Mouse (Mus musculus): Measurements from ENCODE around the gene Abhd5.

Abhd5 gene

DNA sequence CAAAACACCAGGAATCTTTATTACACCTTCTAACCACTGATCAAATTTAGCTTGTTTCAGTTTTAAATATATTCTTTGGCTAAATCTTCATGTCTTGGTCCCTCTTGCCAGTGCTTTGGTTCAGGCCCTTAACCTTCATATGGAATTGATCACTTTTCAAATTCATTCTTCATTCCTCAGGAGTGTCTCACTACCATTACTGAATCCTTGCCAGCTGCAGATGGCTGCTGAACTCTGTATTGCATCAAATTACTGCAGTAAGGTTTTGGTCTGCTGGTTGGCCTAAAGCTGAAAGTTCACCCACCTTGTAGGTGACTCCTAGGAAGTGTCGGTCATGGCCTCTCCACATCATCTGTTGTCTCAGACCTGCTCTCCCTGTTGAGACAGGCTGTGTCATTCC, 12.8 kb downstream of the Abhd5 start:
- no peak for DNase-seq (ENCODE audit: low read depth, low spot score)
- H3K27me3 ChIP-seq (ENCODE audit: control insufficient read depth, insufficient read depth, low read length, poor library complexity, severe bottlenecking): no peaks in the 10 kb centered on the region
- H3K36me3 ChIP-seq (ENCODE audit: control insufficient read depth, insufficient read depth, low read length, poor library complexity, severe bottlenecking): no peaks in the 10 kb centered on the region

DNA sequence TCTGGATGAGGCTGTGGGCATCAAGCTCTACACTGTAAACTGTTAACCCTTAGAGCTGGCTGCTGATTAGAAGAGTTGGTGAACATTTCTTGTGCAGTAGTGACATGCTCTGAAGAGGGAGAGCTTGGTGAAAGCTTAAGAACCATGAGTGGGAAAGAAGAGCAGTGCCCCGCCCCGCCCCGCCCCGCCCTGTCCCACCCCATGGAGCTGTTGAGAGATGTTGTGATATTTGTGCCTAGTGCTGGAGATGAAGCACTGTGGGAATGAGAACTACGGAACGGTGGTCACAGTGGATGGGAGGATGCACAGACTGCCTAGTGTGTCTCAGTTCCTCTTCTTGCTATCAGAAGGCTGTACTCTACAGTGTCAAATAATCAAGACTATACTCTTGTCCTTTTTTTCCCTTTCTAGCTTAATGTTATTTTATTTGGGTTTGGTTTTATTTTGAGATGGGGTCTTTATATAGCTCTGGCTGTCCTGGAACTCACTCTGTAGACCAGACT, 18.9 kb downstream of the Abhd5 start:
- DNase-seq (ENCODE audit: low read depth, low spot score): no peak
- Histone ChIP-seq H3K27me3 (ENCODE audit: control insufficient read depth, insufficient read depth, low read length, poor library complexity, severe bottlenecking) (no peaks in the 10 kb centered on the region), H3K36me3 (ENCODE audit: control insufficient read depth, insufficient read depth, low read length, poor library complexity, severe bottlenecking) (no peaks in the 10 kb centered on the region)

DNA sequence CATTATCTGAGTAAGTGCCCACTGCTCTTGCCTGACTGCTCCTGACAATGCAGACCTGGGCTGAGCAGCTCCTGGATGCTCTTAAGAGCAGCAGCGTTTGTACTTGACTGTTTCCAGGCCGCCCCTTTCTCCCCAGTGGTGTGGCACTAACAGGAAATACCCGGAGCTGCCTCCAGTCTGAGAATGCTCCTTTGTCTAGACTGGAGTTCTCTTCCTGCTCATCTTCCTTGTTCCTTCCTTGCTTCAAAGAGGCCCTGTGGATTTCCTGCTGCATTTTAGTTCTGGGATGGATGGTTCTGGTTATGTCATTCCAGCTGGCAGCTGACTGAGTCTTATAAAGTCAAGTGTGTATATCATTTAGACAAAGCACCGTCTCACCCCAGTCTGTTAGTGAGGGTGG, 21.1 kb downstream of the Abhd5 start:
- Histone ChIP-seq H3K36me3 (ENCODE audit: control insufficient read depth, insufficient read depth, low read length, poor library complexity, severe bottlenecking) (no peaks in the 10 kb centered on the region), H3K27me3 (ENCODE audit: control insufficient read depth, insufficient read depth, low read length, poor library complexity, severe bottlenecking) (no peaks in the 10 kb centered on the region)
- no peak for DNase-seq (ENCODE audit: low read depth, low spot score)

DNA sequence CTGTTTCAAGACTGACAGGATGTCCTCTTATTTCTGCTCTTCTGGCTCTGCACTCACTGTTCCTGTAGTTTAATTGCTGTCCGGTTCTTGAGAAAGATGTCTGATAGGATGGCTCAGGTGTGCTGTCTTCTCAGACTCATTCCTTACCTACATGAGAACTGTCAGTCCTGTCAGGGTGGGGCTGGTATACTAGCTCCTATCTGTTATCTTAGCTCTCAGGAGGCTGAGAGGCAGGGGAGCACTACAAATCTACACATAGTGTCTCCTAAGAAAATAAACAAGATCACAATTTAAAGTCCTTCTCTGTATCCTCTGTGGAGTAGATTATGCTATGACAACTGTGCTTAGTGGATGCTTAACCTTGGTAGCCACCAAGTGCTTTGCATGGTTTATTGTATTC, 21.6 kb downstream of the Abhd5 start:
- DNase-seq (ENCODE audit: low read depth, low spot score): no peak
- Histone ChIP-seq H3K27me3 (ENCODE audit: control insufficient read depth, insufficient read depth, low read length, poor library complexity, severe bottlenecking) (no peaks in the 10 kb centered on the region), H3K36me3 (ENCODE audit: control insufficient read depth, insufficient read depth, low read length, poor library complexity, severe bottlenecking) (no peaks in the 10 kb centered on the region)

DNA sequence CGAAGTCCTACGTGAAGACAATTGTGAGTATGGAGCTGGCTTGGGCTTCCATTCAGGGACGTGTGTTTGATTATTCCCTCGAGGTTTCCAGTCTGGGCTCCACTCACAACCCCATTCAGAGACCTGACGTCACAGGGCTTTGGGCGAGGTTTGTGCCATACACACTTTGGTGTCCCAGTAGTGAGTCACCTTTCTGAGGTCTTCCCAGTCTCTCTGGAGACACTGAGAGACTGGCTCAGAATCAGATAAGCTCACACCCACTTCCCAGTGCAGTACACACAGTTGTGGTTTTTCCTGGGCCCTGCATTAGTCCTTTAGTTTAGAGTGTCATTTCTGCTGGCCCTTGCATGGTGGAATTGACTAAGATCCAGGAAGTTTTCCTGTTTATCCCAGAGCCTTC, 27.6 kb downstream of the Abhd5 start:
- no peak for DNase-seq (ENCODE audit: low read depth, low spot score)
- no peaks in the 10 kb centered on the region for H3K36me3 ChIP-seq (ENCODE audit: control insufficient read depth, insufficient read depth, low read length, poor library complexity, severe bottlenecking)
- no peaks in the 10 kb centered on the region for H3K27me3 ChIP-seq (ENCODE audit: control insufficient read depth, insufficient read depth, low read length, poor library complexity, severe bottlenecking)

DNA sequence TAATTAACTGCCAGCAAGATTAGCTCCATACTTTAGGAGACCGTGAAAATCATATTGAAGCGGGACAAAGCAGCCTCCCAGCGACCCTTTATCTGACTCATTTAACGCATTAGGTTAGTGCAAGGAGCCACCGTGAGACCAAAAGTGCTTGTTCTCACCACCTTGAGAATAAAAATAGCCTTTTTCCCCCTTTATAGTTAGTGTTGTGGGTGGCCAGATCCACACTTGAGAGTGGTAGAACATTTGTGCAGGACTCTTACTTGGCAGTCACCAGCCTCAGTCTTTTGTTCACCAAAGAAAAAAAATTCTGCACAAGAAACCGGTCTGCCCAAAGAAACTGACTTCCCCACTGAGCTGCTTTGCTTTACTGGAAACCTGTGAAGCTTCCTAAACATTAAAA, 29.6 kb downstream of the Abhd5 start:
- no peaks in the 10 kb centered on the region for H3K27me3 ChIP-seq (ENCODE audit: control insufficient read depth, insufficient read depth, low read length, poor library complexity, severe bottlenecking)
- DNase-seq (ENCODE audit: low read depth, low spot score): no peak
- no peaks in the 10 kb centered on the region for H3K36me3 ChIP-seq (ENCODE audit: control insufficient read depth, insufficient read depth, low read length, poor library complexity, severe bottlenecking)

DNA sequence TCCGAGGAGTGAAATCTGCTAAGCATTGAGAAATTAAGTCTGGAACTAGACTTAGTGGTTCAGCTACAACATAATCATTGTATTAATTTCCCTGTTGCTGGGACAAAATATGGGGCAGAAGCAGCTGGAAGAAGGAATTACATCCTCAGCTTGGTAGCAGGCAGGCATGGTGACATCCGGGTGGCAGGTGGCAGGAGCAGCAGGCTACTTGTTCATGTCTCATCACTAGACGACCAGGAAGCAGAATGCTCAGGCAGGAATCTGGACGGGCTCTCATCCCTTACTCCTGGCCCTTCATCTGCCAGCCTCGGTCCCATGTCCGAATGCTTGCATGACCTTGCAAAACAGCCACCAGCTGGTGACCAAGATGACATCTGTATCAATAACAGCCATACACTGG, 30.6 kb downstream of the Abhd5 start:
- no peaks in the 10 kb centered on the region for H3K36me3 ChIP-seq (ENCODE audit: control insufficient read depth, insufficient read depth, low read length, poor library complexity, severe bottlenecking)
- H3K27me3 ChIP-seq (ENCODE audit: control insufficient read depth, insufficient read depth, low read length, poor library complexity, severe bottlenecking): no peaks in the 10 kb centered on the region
- no peak for DNase-seq (ENCODE audit: low read depth, low spot score)

DNA sequence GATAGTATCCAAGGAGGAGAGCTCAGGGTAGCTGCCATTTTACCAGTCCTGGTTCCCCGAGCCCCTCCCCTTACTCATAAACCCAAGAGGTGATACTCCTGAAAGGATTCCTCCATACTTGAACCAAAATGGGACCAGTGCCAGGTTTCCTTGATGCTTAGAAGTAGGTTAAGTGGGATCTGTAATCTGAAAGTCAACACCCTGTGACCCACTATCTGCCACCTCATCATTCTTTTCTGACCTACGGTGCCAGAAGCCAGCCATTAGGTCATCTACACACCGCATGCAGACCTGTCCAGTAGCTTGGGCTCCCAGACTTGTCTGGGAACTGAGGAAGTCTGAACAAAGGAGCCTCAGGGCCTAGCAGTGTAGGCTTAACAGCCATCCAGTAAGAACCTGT, 34.6 kb downstream of the Abhd5 start:
- Histone ChIP-seq H3K36me3 (ENCODE audit: control insufficient read depth, insufficient read depth, low read length, poor library complexity, severe bottlenecking) (no peaks in the 10 kb centered on the region), H3K27me3 (ENCODE audit: control insufficient read depth, insufficient read depth, low read length, poor library complexity, severe bottlenecking) (no peaks in the 10 kb centered on the region)
- DNase-seq (ENCODE audit: low read depth, low spot score): no peak

DNA sequence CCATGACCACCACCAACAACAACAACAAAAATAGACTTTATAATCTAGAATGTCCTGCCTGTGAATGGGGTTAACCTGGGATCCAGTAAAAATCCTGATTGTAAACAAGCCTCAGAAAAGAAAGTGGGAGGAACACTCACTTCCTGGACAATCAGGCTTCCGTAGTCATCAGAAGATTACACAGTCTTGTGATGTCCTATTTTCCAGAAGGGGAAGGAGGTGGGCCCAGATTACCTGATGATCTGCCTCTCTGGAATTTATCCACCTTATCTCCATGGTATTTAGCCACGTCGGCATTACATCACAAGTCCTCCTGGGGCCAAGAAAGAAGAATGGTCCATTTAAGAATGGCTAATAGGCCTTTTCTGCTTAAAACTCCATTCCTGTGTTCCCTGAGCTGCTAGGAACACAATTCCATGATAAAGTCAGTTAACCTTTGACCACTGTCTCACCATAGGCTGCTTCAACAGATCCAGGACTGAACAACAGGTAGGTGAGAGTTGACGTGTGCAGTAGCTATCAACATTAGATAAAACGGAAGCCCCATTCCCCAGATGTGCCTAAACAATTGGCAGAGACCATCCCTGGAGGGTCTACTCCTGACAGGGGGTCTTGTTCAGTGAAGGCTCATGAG, 38.0 kb downstream of the Abhd5 start:
- Histone ChIP-seq H3K36me3 (ENCODE audit: control insufficient read depth, insufficient read depth, low read length, poor library complexity, severe bottlenecking) (no peaks in the 10 kb centered on the region), H3K27me3 (ENCODE audit: control insufficient read depth, insufficient read depth, low read length, poor library complexity, severe bottlenecking) (no peaks in the 10 kb centered on the region)
- DNase-seq (ENCODE audit: low read depth, low spot score): no peak

DNA sequence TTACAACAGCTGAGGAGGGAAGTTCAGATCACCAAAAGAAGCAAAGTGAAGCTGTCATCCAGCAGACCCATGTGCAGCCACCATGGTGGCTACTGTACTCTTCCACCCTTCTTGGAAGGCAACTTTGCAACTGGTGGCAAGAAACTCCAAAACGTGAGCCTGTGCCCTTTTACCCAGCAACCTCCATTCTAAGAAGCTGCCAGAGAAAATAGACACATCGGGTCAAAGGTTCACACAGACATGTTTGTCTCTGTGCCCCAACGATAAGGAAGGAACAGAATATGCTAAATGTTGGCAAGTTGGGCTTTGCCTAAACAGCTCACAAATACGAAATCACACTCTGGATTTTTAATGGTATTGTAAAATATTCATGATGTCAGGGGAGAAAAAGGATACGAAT, 44.4 kb downstream of the Abhd5 start:
- no peak for DNase-seq (ENCODE audit: low read depth, low spot score)
- no peaks in the 10 kb centered on the region for H3K27me3 ChIP-seq (ENCODE audit: control insufficient read depth, insufficient read depth, low read length, poor library complexity, severe bottlenecking)
- H3K36me3 ChIP-seq (ENCODE audit: control insufficient read depth, insufficient read depth, low read length, poor library complexity, severe bottlenecking): no peaks in the 10 kb centered on the region

DNA sequence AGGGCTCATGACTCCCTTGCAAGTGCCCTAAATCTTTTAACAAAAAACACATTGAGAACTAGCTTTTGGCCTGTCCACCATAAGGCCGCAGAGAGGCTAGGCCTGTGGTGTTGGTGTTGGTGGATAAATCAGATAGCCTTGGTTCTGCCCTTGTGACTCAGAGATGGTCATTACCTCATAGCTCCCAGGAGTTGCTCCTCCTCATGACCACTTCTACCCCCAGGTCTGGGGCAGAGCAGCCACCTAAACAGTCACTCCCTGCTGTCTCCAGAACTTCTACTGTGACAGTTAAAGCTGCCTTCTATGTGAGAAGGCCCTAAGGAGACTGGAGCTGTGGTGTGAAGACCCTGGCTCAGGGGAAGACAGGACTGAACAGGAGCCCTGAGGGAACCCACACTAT, 45.7 kb downstream of the Abhd5 start:
- no peak for DNase-seq (ENCODE audit: low read depth, low spot score)
- no peaks in the 10 kb centered on the region for H3K36me3 ChIP-seq (ENCODE audit: control insufficient read depth, insufficient read depth, low read length, poor library complexity, severe bottlenecking)
- H3K27me3 ChIP-seq (ENCODE audit: control insufficient read depth, insufficient read depth, low read length, poor library complexity, severe bottlenecking): no peaks in the 10 kb centered on the region

DNA sequence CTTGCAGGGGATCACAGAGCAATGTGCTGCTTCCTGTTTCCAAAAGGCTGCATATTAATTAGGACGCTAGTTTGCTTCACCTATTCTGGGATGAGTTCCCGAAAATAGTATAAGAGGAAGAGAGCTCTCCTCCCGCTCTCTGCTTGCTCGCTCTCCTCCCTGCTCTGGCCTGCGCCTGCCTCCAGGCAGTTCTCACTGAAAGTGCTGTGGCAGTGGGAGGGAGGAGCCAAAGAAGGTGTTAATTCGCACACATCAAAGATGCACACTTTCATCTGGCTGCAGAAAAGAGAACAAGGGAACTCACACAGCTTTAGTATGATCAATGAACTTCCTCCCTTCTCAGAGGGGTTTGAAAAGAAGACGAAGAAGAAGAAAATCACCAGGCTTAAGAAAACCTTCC, 47.3 kb downstream of the Abhd5 start:
- H3K27me3 ChIP-seq (ENCODE audit: control insufficient read depth, insufficient read depth, low read length, poor library complexity, severe bottlenecking): no peaks in the 10 kb centered on the region
- no peaks in the 10 kb centered on the region for H3K36me3 ChIP-seq (ENCODE audit: control insufficient read depth, insufficient read depth, low read length, poor library complexity, severe bottlenecking)
- no peak for DNase-seq (ENCODE audit: low read depth, low spot score)

DNA sequence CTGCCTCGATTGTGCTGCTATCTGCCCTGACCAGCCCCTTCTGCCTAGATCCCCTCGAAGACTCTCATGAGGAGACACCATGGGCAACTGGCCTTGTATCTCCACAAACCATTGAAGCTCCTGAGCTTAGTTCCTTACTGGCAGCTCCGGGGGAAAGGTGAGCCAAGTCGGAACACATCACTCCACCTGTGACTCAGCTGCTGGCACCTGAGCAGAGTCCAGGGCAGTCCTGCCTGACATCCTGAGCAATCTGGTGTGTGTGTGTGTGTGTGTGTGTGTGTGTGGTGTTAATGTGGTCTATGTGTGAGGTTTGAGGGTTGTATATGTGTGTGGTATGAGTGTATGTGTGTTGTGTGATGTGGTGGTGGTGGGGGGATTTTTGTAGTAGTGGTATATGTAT, 49.8 kb downstream of the Abhd5 start:
- Histone ChIP-seq H3K27me3 (ENCODE audit: control insufficient read depth, insufficient read depth, low read length, poor library complexity, severe bottlenecking) (no peaks in the 10 kb centered on the region), H3K36me3 (ENCODE audit: control insufficient read depth, insufficient read depth, low read length, poor library complexity, severe bottlenecking) (no peaks in the 10 kb centered on the region)
- no peak for DNase-seq (ENCODE audit: low read depth, low spot score)

DNA sequence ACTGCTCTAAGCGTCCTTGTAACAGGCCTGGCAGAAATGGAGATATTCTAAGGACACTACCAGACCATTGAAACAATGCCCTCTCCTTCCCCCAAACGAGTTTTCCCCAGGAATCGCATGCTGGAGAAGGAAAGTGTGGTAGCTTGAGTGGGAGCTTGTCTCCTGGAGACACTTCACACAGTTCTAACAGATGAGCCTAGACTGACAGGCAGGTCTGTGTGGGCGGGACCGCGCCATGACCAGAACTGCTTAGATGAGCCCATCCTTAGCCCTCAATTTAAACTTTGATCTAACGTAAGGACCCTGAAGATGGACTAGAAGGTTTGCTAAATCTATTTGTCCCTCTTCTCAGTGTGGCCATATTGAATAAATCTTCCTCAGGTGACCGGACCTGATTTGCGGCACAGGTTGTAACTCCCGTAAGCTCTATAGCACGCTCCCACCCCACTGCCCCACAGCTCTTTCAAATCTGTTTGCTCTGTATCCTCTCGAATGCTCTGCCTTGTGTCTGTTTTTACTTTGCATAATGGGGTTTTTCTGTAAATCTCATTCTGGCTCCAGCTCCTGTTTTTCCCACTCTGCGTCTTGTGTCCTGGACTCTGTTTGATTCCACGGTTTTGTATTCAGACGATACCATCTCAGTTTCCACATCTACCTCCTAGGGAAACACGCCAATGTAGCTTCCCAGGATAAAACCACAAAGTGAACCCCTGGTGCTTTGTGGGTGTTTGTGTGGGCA, 59.2 kb downstream of the Abhd5 start:
- H3K36me3 ChIP-seq (ENCODE audit: control insufficient read depth, insufficient read depth, low read length, poor library complexity, severe bottlenecking): no peaks in the 10 kb centered on the region
- H3K27me3 ChIP-seq (ENCODE audit: control insufficient read depth, insufficient read depth, low read length, poor library complexity, severe bottlenecking): no peaks in the 10 kb centered on the region
- DNase-seq (ENCODE audit: low read depth, low spot score): no peak

DNA sequence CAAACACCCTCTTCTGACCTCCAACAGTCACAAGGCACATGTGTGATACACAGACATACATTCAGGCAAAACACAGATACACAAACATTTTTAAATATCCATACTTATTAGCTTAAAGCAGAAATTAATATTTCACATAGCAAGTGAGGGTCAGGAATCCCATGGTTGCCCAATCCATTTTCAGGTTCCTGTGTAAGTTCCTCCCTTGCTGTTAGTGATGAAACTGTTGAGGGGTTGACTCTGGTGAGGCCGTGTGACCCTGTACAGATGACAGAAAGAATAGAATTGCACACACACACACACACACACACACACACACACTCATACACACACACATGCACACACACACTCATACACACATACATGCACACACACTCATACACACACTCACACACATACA, 63.2 kb downstream of the Abhd5 start:
- no peak for DNase-seq (ENCODE audit: low read depth, low spot score)
- no peaks in the 10 kb centered on the region for H3K36me3 ChIP-seq (ENCODE audit: control insufficient read depth, insufficient read depth, low read length, poor library complexity, severe bottlenecking)
- H3K27me3 ChIP-seq (ENCODE audit: control insufficient read depth, insufficient read depth, low read length, poor library complexity, severe bottlenecking): no peaks in the 10 kb centered on the region
